Mouse (Mus musculus) C2C12 (cell line): ENCODE data around the gene Irx3. TPM values are rescaled to one million over a fixed set of nuclear protein-coding genes. Genes with fewer than 3 reads are reported as not detected.

Experiments used
- H3K27me3 ChIP-seq: one replicate; pipeline ENCODE4 v1.6.1; 2011; ENCODE audit not compliant: control insufficient read depth, insufficient read depth, insufficient read length
- H3K36me3 ChIP-seq: one replicate; pipeline ENCODE4 v1.6.1; 2011; ENCODE audit not compliant: control insufficient read depth, insufficient read depth
- H3K4me3 ChIP-seq: one replicate; pipeline ENCODE4 v1.5.1; 2011; ENCODE audit warnings: mild to moderate bottlenecking, control low read depth; ENCODE audit not compliant: poor library complexity, insufficient read depth, severe bottlenecking
- H3K79me2 ChIP-seq: one replicate; pipeline ENCODE4 v1.6.1; 2011; ENCODE audit not compliant: control insufficient read depth, insufficient read depth
- H3K79me3 ChIP-seq: one replicate; pipeline ENCODE4 v1.6.1; 2011; ENCODE audit warnings: low read depth, control low read depth
- H3ac ChIP-seq: one replicate; pipeline ENCODE3; 2011; ENCODE audit warnings: low read depth; ENCODE audit not compliant: control insufficient read depth, insufficient read length
- CEBPB ChIP-seq: IDR thresholded peaks from one replicate; pipeline ENCODE4 v1.6.1; 2011; ENCODE audit warnings: low read depth, mild to moderate bottlenecking, control low read depth, moderate library complexity
- CTCF ChIP-seq: IDR thresholded peaks from one replicate; pipeline ENCODE4 v1.5.1; 2011; ENCODE audit not compliant: control insufficient read depth, insufficient read depth, insufficient read length
- FOSL1 ChIP-seq: IDR thresholded peaks from one replicate; pipeline ENCODE4 v1.8.0; 2011; ENCODE audit warnings: mild to moderate bottlenecking, low read length; ENCODE audit not compliant: poor library complexity, insufficient read depth, severe bottlenecking
- MAX ChIP-seq: IDR thresholded peaks from one replicate; pipeline ENCODE4 v1.6.1; 2011; ENCODE audit warnings: mild to moderate bottlenecking, control low read depth
- MYOD1 ChIP-seq: IDR thresholded peaks from one replicate; pipeline ENCODE4 v1.6.1; 2011; ENCODE audit warnings: low read depth; ENCODE audit not compliant: control insufficient read depth, insufficient read length
- MYOG ChIP-seq: IDR thresholded peaks from one replicate; pipeline ENCODE4 v1.6.1; 2011; ENCODE audit not compliant: control insufficient read depth, insufficient read length; ENCODE audit errors: extremely low read depth
- USF1 ChIP-seq: IDR thresholded peaks from one replicate; pipeline ENCODE4 v1.6.1; 2011; ENCODE audit warnings: low read depth, mild to moderate bottlenecking, control low read depth, moderate library complexity
- polyA plus RNA-seq: library from polyadenylated mRNA; unstranded; fragments of >200 nt; fragmentation: generic; extraction: Trizol; gene quantifications from one replicate; pipeline ENCODE4 v1.2.1, GENCODE M21; 2012; ENCODE audit warnings: missing spikeins

Irx3 gene
- polyA plus RNA-seq, 1 experiment = 8.8 TPM

DNA sequence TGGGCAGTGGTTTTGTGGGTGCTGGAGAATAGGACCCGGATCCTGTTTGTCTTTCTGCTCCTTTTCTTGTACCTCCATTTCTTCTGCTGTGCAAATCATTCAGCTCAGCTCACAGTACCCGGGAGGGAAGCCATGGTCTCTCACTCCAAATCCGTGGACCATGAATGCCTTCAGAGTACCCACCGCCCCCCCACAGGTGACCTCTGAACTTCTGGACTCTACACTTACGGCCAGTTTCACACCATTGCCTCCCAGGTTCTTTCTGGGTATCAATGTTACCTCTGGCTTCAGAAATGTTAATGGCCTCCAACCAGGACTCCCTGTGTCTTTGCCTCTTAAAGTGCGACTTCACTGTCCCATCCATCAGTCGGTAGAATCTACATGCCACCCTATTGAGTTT, 46.3 kb downstream of the Irx3 start:
- H3K79me2 ChIP-seq = no peaks in the 10 kb centered on the region
- H3K4me3 ChIP-seq = no peak overlapping the region
- no peaks in the 10 kb centered on the region for H3K36me3 ChIP-seq
- TF ChIP-seq CEBPB (no peak), MYOD1 (no peak), MAX (no peak), FOSL1 (no peak), USF1 (no peak), CTCF (no peak), MYOG (no peak)
- peaks cover 17% of the 10 kb centered on the region for H3K27me3 ChIP-seq
- no peak overlapping the region for H3ac ChIP-seq
- no peaks in the 10 kb centered on the region for H3K79me3 ChIP-seq

GRCm38 (mm10) chr8:91755062-91755461, 46.8 kb downstream of the Irx3 start:
- H3ac ChIP-seq = no peak overlapping the region
- H3K79me3 ChIP-seq = no peaks in the 10 kb centered on the region
- H3K4me3 ChIP-seq = no peak overlapping the region
- peaks cover 12% of the 10 kb centered on the region for H3K27me3 ChIP-seq
- H3K36me3 ChIP-seq = no peaks in the 10 kb centered on the region
- no peaks in the 10 kb centered on the region for H3K79me2 ChIP-seq
- TF ChIP-seq MYOD1 (no peak), MYOG (no peak), FOSL1 (no peak), CTCF (no peak), USF1 (no peak), CEBPB (no peak), MAX (no peak)

GRCm38 (mm10) chr8:91750794-91751125, 51.1 kb downstream of the Irx3 start:
- Histone ChIP-seq H3K79me3 (no peaks in the 10 kb centered on the region), H3K27me3 (peaks cover 18% of the 10 kb centered on the region), H3K79me2 (no peaks in the 10 kb centered on the region), H3ac (no peak overlapping the region), H3K36me3 (no peaks in the 10 kb centered on the region), H3K4me3 (no peak overlapping the region)
- TF ChIP-seq FOSL1 = no peak
- TF ChIP-seq MYOG = no peak
- TF ChIP-seq MAX = no peak
- no peak for TF ChIP-seq CEBPB
- no peak for TF ChIP-seq USF1
- no peak for TF ChIP-seq CTCF
- TF ChIP-seq MYOD1 = no peak

- Histone ChIP-seq H3K36me3 (no peaks in the 10 kb centered on the region), H3K27me3 (peaks cover 16% of the 10 kb centered on the region), H3K79me2 (no peaks in the 10 kb centered on the region), H3ac (no peak overlapping the region), H3K4me3 (no peak overlapping the region), H3K79me3 (no peaks in the 10 kb centered on the region)
- TF ChIP-seq MYOG = no peak
- TF ChIP-seq CTCF = no peak
- TF ChIP-seq FOSL1 = no peak
- TF ChIP-seq USF1 = no peak
- TF ChIP-seq MYOD1 = no peak
- no peak for TF ChIP-seq MAX
- no peak for TF ChIP-seq CEBPB
Observed at GRCm38 (mm10) chr8:91750096-91750793, 51.6 kb downstream of the Irx3 start.

- Histone ChIP-seq H3ac (no peak overlapping the region), H3K79me3 (no peaks in the 10 kb centered on the region), H3K27me3 (peaks cover 15% of the 10 kb centered on the region), H3K36me3 (no peaks in the 10 kb centered on the region), H3K79me2 (no peaks in the 10 kb centered on the region), H3K4me3 (no peak overlapping the region)
- TF ChIP-seq MYOD1 (no peak), MYOG (no peak), CTCF (no peak), CEBPB (no peak), MAX (no peak), USF1 (no peak), FOSL1 (no peak)
Observed at GRCm38 (mm10) chr8:91749412-91749811, 52.5 kb downstream of the Irx3 start.
